Mouse (Mus musculus): ENCODE measurements around the gene Naa35. TPM values are rescaled to one million over a fixed set of nuclear protein-coding genes. Genes with fewer than 3 reads are reported as not detected.
A peak's percentile ranks its signal among the peaks of the same experiment; 100 is the strongest.

Naa35 gene
- polyA plus RNA-seq, 1 experiment from 2014 or later: 120 TPM

- 91% methylated on average over 5 of the region's 5 CpGs for WGBS
- H3K4me2 ChIP-seq (replicated peaks; ENCODE audit: low read depth, low read length): no peak overlapping the region
- H3K36me3 ChIP-seq (ENCODE audit: control insufficient read depth, insufficient read depth, low read length): no peaks in the 10 kb centered on the region
- H3K4me3 ChIP-seq (ENCODE audit: low read depth, low read length): no peak overlapping the region
- ATAC-seq (ENCODE audit: low FRiP score) (no peak), DNase-seq (ENCODE audit: low spot score) (no peak)
- no peaks in the 10 kb centered on the region for H3K9me3 ChIP-seq (ENCODE audit: control insufficient read depth, low read length)
- H3K9ac ChIP-seq (ENCODE audit: low read depth, low read length): no peak overlapping the region
- H3K27me3 ChIP-seq (ENCODE audit: control insufficient read depth, insufficient read depth, low read length): no peaks in the 10 kb centered on the region
- no peak overlapping the region for H3K27ac ChIP-seq (ENCODE audit: low read depth, low read length)
- H3K4me1 ChIP-seq (replicated peaks; ENCODE audit: control insufficient read depth, insufficient read depth, low read length): 0 out of 2 replicates have a peak, but pooled peaks cover 5% of the 10 kb centered on the region
Observed at GRCm38 (mm10) chr13:59552286-59552685, 32.8 kb upstream of the Naa35 start.

- H3K9ac ChIP-seq (ENCODE audit: low read depth, low read length): no peak overlapping the region
- H3K36me3 ChIP-seq (ENCODE audit: control insufficient read depth, insufficient read depth, low read length): no peaks in the 10 kb centered on the region
- no peaks in the 10 kb centered on the region for H3K9me3 ChIP-seq (ENCODE audit: control insufficient read depth, low read length)
- no peak overlapping the region for H3K27ac ChIP-seq (ENCODE audit: low read depth, low read length)
- WGBS: 75% methylated on average over 2 of the region's 2 CpGs
- H3K4me3 ChIP-seq (ENCODE audit: low read depth, low read length): no peak overlapping the region
- H3K27me3 ChIP-seq (ENCODE audit: control insufficient read depth, insufficient read depth, low read length): no peaks in the 10 kb centered on the region
- H3K4me1 ChIP-seq (replicated peaks; ENCODE audit: control insufficient read depth, insufficient read depth, low read length): 0 out of 2 replicates have a peak, but pooled peaks cover 5% of the 10 kb centered on the region
- no peak overlapping the region for H3K4me2 ChIP-seq (replicated peaks; ENCODE audit: low read depth, low read length)
- ATAC-seq (ENCODE audit: low FRiP score): no peak
- DNase-seq (ENCODE audit: low spot score): no peak
Observed at GRCm38 (mm10) chr13:59552751-59553150, 32.3 kb upstream of the Naa35 start.

GRCm38 (mm10) chr13:59554772-59555505 is 30.1 kb upstream of the Naa35 start:
- WGBS: 75% methylated on average over 17 of the region's 17 CpGs
- Histone ChIP-seq H3K36me3 (ENCODE audit: control insufficient read depth, insufficient read depth, low read length) (no peaks in the 10 kb centered on the region), H3K9me3 (ENCODE audit: control insufficient read depth, low read length) (no peaks in the 10 kb centered on the region), H3K27ac (ENCODE audit: low read depth, low read length) (no peak overlapping the region), H3K27me3 (ENCODE audit: control insufficient read depth, insufficient read depth, low read length) (no peaks in the 10 kb centered on the region), H3K4me1 (replicated peaks; ENCODE audit: control insufficient read depth, insufficient read depth, low read length) (0 out of 2 replicates have a peak, but pooled peaks cover 5% of the 10 kb centered on the region), H3K4me3 (ENCODE audit: low read depth, low read length) (no peak overlapping the region), H3K4me2 (replicated peaks; ENCODE audit: low read depth, low read length) (no peak overlapping the region), H3K9ac (ENCODE audit: low read depth, low read length) (no peak overlapping the region)
- DNase-seq (ENCODE audit: low spot score): no peak
- no peak for ATAC-seq (ENCODE audit: low FRiP score)

- WGBS: 76% methylated on average over 8 of the region's 8 CpGs
- DNase-seq (ENCODE audit: low spot score): no peak
- Histone ChIP-seq H3K9me3 (ENCODE audit: control insufficient read depth, low read length) (no peaks in the 10 kb centered on the region), H3K27ac (ENCODE audit: low read depth, low read length) (no peak overlapping the region), H3K27me3 (ENCODE audit: control insufficient read depth, insufficient read depth, low read length) (no peaks in the 10 kb centered on the region), H3K9ac (ENCODE audit: low read depth, low read length) (no peak overlapping the region), H3K36me3 (ENCODE audit: control insufficient read depth, insufficient read depth, low read length) (no peaks in the 10 kb centered on the region), H3K4me3 (ENCODE audit: low read depth, low read length) (no peak overlapping the region), H3K4me1 (replicated peaks; ENCODE audit: control insufficient read depth, insufficient read depth, low read length) (0 out of 2 replicates have a peak, but pooled peaks cover 5% of the 10 kb centered on the region), H3K4me2 (replicated peaks; ENCODE audit: low read depth, low read length) (no peak overlapping the region)
- no peak for ATAC-seq (ENCODE audit: low FRiP score)
Observed at GRCm38 (mm10) chr13:59555613-59556192, 29.4 kb upstream of the Naa35 start.

GRCm38 (mm10) chr13:59556670-59557069 is 28.4 kb upstream of the Naa35 start:
- peak overlapping the region; percentile 69 for H3K4me3 ChIP-seq (ENCODE audit: low read depth, low read length)
- peak overlapping the region; percentile 77 for H3K4me2 ChIP-seq (replicated peaks; ENCODE audit: low read depth, low read length)
- DNase-seq (ENCODE audit: low spot score) (peak; percentile 72), ATAC-seq (ENCODE audit: low FRiP score) (peak; percentile 87)
- peak overlapping the region; percentile 86 for H3K9ac ChIP-seq (ENCODE audit: low read depth, low read length)
- no peaks in the 10 kb centered on the region for H3K27me3 ChIP-seq (ENCODE audit: control insufficient read depth, insufficient read depth, low read length)
- 0 out of 2 replicates have a peak, but pooled peaks cover 5% of the 10 kb centered on the region for H3K4me1 ChIP-seq (replicated peaks; ENCODE audit: control insufficient read depth, insufficient read depth, low read length)
- H3K36me3 ChIP-seq (ENCODE audit: control insufficient read depth, insufficient read depth, low read length): no peaks in the 10 kb centered on the region
- H3K9me3 ChIP-seq (ENCODE audit: control insufficient read depth, low read length): no peaks in the 10 kb centered on the region
- under 1% methylated on average over 36 of the region's 45 CpGs for WGBS
- H3K27ac ChIP-seq (ENCODE audit: low read depth, low read length): peak overlapping the region; percentile 67

GRCm38 (mm10) chr13:59557185-59557985 is 27.7 kb upstream of the Naa35 start:
- 0 out of 2 replicates have a peak, but pooled peaks cover 5% of the 10 kb centered on the region for H3K4me1 ChIP-seq (replicated peaks; ENCODE audit: control insufficient read depth, insufficient read depth, low read length)
- H3K4me3 ChIP-seq (ENCODE audit: low read depth, low read length): peak overlapping the region; percentile 69
- no peaks in the 10 kb centered on the region for H3K36me3 ChIP-seq (ENCODE audit: control insufficient read depth, insufficient read depth, low read length)
- H3K4me2 ChIP-seq (replicated peaks; ENCODE audit: low read depth, low read length): peak overlapping the region; percentile 77
- no peaks in the 10 kb centered on the region for H3K9me3 ChIP-seq (ENCODE audit: control insufficient read depth, low read length)
- under 1% methylated on average over 45 of the region's 73 CpGs for WGBS
- peak overlapping the region; percentile 86 for H3K9ac ChIP-seq (ENCODE audit: low read depth, low read length)
- DNase-seq (ENCODE audit: low spot score) (peak; percentile 91), ATAC-seq (ENCODE audit: low FRiP score) (peak; percentile 90)
- H3K27me3 ChIP-seq (ENCODE audit: control insufficient read depth, insufficient read depth, low read length): no peaks in the 10 kb centered on the region
- H3K27ac ChIP-seq (ENCODE audit: low read depth, low read length): peak overlapping the region; percentile 67

- H3K27me3 ChIP-seq (ENCODE audit: control insufficient read depth, insufficient read depth, low read length): no peaks in the 10 kb centered on the region
- no peaks in the 10 kb centered on the region for H3K36me3 ChIP-seq (ENCODE audit: control insufficient read depth, insufficient read depth, low read length)
- no peaks in the 10 kb centered on the region for H3K9me3 ChIP-seq (ENCODE audit: control insufficient read depth, low read length)
- H3K4me1 ChIP-seq (replicated peaks; ENCODE audit: control insufficient read depth, insufficient read depth, low read length): 0 out of 2 replicates have a peak, but pooled peaks cover 5% of the 10 kb centered on the region
- H3K4me2 ChIP-seq (replicated peaks; ENCODE audit: low read depth, low read length): no peak overlapping the region
- WGBS: 92% methylated on average over 5 of the region's 5 CpGs
- ATAC-seq (ENCODE audit: low FRiP score): no peak
- H3K27ac ChIP-seq (ENCODE audit: low read depth, low read length): no peak overlapping the region
- DNase-seq (ENCODE audit: low spot score): no peak
- H3K4me3 ChIP-seq (ENCODE audit: low read depth, low read length): no peak overlapping the region
- H3K9ac ChIP-seq (ENCODE audit: low read depth, low read length): no peak overlapping the region
Observed at GRCm38 (mm10) chr13:59558776-59559175, 26.3 kb upstream of the Naa35 start.

GRCm38 (mm10) chr13:59562471-59562870 is 22.6 kb upstream of the Naa35 start:
- no peaks in the 10 kb centered on the region for H3K27me3 ChIP-seq (ENCODE audit: control insufficient read depth, insufficient read depth, low read length)
- no peak for ATAC-seq (ENCODE audit: low FRiP score)
- H3K9ac ChIP-seq (ENCODE audit: low read depth, low read length): no peak overlapping the region
- H3K4me1 ChIP-seq (replicated peaks; ENCODE audit: control insufficient read depth, insufficient read depth, low read length): no peaks in the 10 kb centered on the region
- H3K9me3 ChIP-seq (ENCODE audit: control insufficient read depth, low read length): no peaks in the 10 kb centered on the region
- H3K36me3 ChIP-seq (ENCODE audit: control insufficient read depth, insufficient read depth, low read length): no peaks in the 10 kb centered on the region
- 84% methylated on average over 2 of the region's 2 CpGs for WGBS
- H3K4me2 ChIP-seq (replicated peaks; ENCODE audit: low read depth, low read length): no peak overlapping the region
- no peak overlapping the region for H3K4me3 ChIP-seq (ENCODE audit: low read depth, low read length)
- H3K27ac ChIP-seq (ENCODE audit: low read depth, low read length): no peak overlapping the region
- DNase-seq (ENCODE audit: low spot score): no peak

All from hindbrain, embryonic 11.5 days (tissue).